Mouse (Mus musculus): Measurements from ENCODE around the gene Flrt1. TPM values are rescaled to one million over a fixed set of nuclear protein-coding genes. Genes with fewer than 3 reads are reported as not detected.

Flrt1 gene
- total and polyA plus RNA-seq, 2 experiments from 2014 or later, result 9.9 to 11.9 TPM

- no peak overlapping the region for H3K4me3 ChIP-seq (ENCODE audit: low read depth, low read length)
- peaks cover 36% of the 10 kb centered on the region for H3K4me1 ChIP-seq (ENCODE audit: insufficient read depth, low read length)
- 42% methylated on average over 14 of the region's 14 CpGs for WGBS
- ATAC-seq (ENCODE audit: low FRiP score) (no peak), DNase-seq (ENCODE audit: low spot score) (no peak)
- 0 out of 2 replicates have a peak overlapping the region, but pooled peaks have one; percentile 1 for H3K9ac ChIP-seq (replicated peaks; ENCODE audit: low read length, poor library complexity, severe bottlenecking)
- TF ChIP-seq CTCF (IDR thresholded peaks at IDR 0.05), result no peak
- no peaks in the 10 kb centered on the region for H3K9me3 ChIP-seq (ENCODE audit: low read length)
- no peak overlapping the region for H3K4me2 ChIP-seq (ENCODE audit: low read depth, low read length, poor library complexity, severe bottlenecking)
- H3K27me3 ChIP-seq (ENCODE audit: insufficient read depth, low read length), result no peaks in the 10 kb centered on the region
- no peak overlapping the region for H3K27ac ChIP-seq (ENCODE audit: low read depth, low read length)
- no peaks in the 10 kb centered on the region for H3K36me3 ChIP-seq (ENCODE audit: insufficient read depth, low read length)
Observed at GRCm38 (mm10) chr19:7136714-7137498, 31.4 kb upstream of the Flrt1 start.

DNA sequence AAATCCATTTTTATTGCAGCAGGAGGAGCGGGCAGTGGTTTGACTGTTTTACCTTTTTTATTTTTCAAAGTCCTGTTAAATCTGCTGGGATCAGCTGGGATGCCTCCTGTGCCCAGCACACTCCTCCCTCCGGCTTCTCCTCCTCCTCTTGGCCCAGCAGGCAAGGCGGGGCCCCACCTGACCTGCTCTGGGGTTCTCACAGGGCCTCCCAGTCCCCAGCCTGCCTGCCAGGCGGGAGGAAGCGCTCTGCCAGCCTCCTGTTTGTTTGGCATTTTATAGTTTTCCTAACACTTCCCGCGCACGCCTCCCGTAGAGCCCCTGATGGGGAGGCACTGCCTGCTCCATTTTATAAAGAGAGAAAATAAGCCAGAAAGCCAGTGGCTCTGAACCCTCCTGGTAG lies 30.5 kb upstream of the Flrt1 start:
- Histone ChIP-seq H3K4me3 (ENCODE audit: low read depth, low read length) (no peak overlapping the region), H3K9me3 (ENCODE audit: low read length) (no peaks in the 10 kb centered on the region), H3K9ac (replicated peaks; ENCODE audit: low read length, poor library complexity, severe bottlenecking) (0 out of 2 replicates have a peak overlapping the region, but pooled peaks have one; percentile 1), H3K4me1 (ENCODE audit: insufficient read depth, low read length) (peaks cover 29% of the 10 kb centered on the region), H3K27me3 (ENCODE audit: insufficient read depth, low read length) (no peaks in the 10 kb centered on the region), H3K36me3 (ENCODE audit: insufficient read depth, low read length) (no peaks in the 10 kb centered on the region), H3K27ac (ENCODE audit: low read depth, low read length) (peak overlapping the region; percentile 26; the same call in 1 of the 2 replicates), H3K4me2 (ENCODE audit: low read depth, low read length, poor library complexity, severe bottlenecking) (no peak overlapping the region)
- 20% methylated on average over 9 of the region's 9 CpGs for WGBS
- DNase-seq (ENCODE audit: low spot score), result no peak
- TF ChIP-seq CTCF (IDR thresholded peaks at IDR 0.05), result no peak
- ATAC-seq (ENCODE audit: low FRiP score), result no peak

DNA sequence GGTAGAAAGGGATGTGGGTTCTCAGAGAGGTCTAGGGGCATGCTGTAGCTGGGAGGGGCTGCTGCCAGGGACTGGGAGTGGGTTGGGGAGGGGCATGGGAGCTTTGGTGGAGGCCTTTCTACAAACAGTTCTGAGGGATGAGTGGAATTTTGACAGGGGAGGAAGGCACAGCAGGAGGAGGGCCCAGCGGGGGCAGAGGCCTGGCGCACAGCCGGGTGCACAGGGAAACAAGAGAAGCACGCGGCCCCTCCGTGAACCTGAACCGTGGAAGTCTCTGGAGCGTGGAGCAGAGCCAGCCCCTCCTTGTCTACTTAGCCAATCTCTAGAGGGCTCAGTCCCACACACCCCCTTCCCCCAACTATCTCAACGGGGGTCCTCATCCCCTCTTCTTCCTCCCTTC lies 30.0 kb upstream of the Flrt1 start:
- ATAC-seq (ENCODE audit: low FRiP score) (no peak), DNase-seq (ENCODE audit: low spot score) (no peak)
- no peak overlapping the region for H3K4me3 ChIP-seq (ENCODE audit: low read depth, low read length)
- H3K27ac ChIP-seq (ENCODE audit: low read depth, low read length), result peak overlapping the region; percentile 26; the same call in 1 of the 2 replicates
- no peaks in the 10 kb centered on the region for H3K36me3 ChIP-seq (ENCODE audit: insufficient read depth, low read length)
- peaks cover 26% of the 10 kb centered on the region for H3K4me1 ChIP-seq (ENCODE audit: insufficient read depth, low read length)
- 16% methylated on average over 9 of the region's 9 CpGs for WGBS
- H3K9me3 ChIP-seq (ENCODE audit: low read length), result no peaks in the 10 kb centered on the region
- H3K4me2 ChIP-seq (ENCODE audit: low read depth, low read length, poor library complexity, severe bottlenecking), result no peak overlapping the region
- H3K27me3 ChIP-seq (ENCODE audit: insufficient read depth, low read length), result no peaks in the 10 kb centered on the region
- no peak overlapping the region for H3K9ac ChIP-seq (replicated peaks; ENCODE audit: low read length, poor library complexity, severe bottlenecking)
- no peak for TF ChIP-seq CTCF (IDR thresholded peaks at IDR 0.05)

DNA sequence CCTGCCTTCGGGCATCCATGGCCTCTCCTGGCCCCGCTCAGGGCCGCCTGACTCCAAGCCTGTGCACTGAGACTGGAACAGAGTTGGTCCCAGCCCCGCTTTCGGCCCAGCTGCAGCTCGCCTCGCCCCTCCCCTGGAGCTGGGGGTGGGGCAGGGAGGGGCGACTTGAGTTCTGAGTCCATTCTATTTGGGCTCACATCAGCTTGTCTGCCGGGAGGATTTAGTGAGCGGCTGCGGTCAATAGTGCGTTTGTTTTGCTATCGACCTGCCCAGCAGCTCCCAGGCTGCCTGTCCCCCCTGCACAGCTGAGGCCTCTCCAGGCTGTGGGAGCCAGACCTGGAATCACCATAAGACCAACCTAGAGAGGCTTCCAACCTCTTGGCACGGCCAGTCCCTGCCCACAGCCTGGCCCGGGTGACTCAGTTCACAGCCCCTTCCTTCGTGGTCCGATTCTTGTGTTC lies 29.1 kb upstream of the Flrt1 start:
- Histone ChIP-seq H3K36me3 (ENCODE audit: insufficient read depth, low read length) (no peaks in the 10 kb centered on the region), H3K9ac (replicated peaks; ENCODE audit: low read length, poor library complexity, severe bottlenecking) (no peak overlapping the region), H3K27me3 (ENCODE audit: insufficient read depth, low read length) (no peaks in the 10 kb centered on the region), H3K4me1 (ENCODE audit: insufficient read depth, low read length) (peaks cover 26% of the 10 kb centered on the region; the same call in 1 of the 2 replicates), H3K4me2 (ENCODE audit: low read depth, low read length, poor library complexity, severe bottlenecking) (no peak overlapping the region), H3K9me3 (ENCODE audit: low read length) (no peaks in the 10 kb centered on the region), H3K4me3 (ENCODE audit: low read depth, low read length) (no peak overlapping the region), H3K27ac (ENCODE audit: low read depth, low read length) (no peak overlapping the region)
- DNase-seq (ENCODE audit: low spot score), result no peak
- TF ChIP-seq CTCF (IDR thresholded peaks at IDR 0.05), result no peak
- 22% methylated on average over 17 of the region's 17 CpGs for WGBS
- no peak for ATAC-seq (ENCODE audit: low FRiP score)

GRCm38 (mm10) chr19:7133436-7133835 lies 27.9 kb upstream of the Flrt1 start:
- Histone ChIP-seq H3K27me3 (ENCODE audit: insufficient read depth, low read length) (no peaks in the 10 kb centered on the region), H3K9ac (replicated peaks; ENCODE audit: low read length, poor library complexity, severe bottlenecking) (no peak overlapping the region), H3K36me3 (ENCODE audit: insufficient read depth, low read length) (no peaks in the 10 kb centered on the region), H3K4me3 (ENCODE audit: low read depth, low read length) (no peak overlapping the region), H3K4me2 (ENCODE audit: low read depth, low read length, poor library complexity, severe bottlenecking) (no peak overlapping the region), H3K9me3 (ENCODE audit: low read length) (no peaks in the 10 kb centered on the region), H3K4me1 (ENCODE audit: insufficient read depth, low read length) (peaks cover 30% of the 10 kb centered on the region; the same call in 1 of the 2 replicates), H3K27ac (ENCODE audit: low read depth, low read length) (no peak overlapping the region)
- 81% methylated on average over 9 of the region's 9 CpGs for WGBS
- ATAC-seq (ENCODE audit: low FRiP score) (no peak), DNase-seq (ENCODE audit: low spot score) (no peak)
- no peak for TF ChIP-seq CTCF (IDR thresholded peaks at IDR 0.05)

DNA sequence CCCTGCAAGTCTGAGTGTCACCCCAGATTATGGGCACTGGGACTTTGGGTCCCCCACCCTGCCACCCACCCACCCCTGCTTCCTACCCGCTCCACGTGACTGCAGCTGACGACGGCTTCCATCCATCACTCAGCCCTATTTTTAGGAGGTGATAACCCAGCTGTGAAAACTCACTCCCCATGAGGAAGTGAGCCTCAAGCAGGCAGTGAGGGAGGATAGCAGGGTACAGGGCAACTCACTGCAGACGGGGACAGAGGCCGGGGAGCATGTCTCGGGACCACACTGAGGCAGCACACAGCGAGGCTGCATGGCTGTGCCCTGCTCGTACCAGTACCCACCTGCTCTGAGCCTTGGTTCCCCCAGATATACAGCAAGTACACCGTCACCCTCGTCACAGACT lies 24.8 kb upstream of the Flrt1 start:
- 82% methylated on average over 11 of the region's 11 CpGs for WGBS
- no peak for ATAC-seq (ENCODE audit: low FRiP score)
- H3K27me3 ChIP-seq (ENCODE audit: insufficient read depth, low read length), result no peaks in the 10 kb centered on the region
- no peak overlapping the region for H3K9ac ChIP-seq (replicated peaks; ENCODE audit: low read length, poor library complexity, severe bottlenecking)
- no peaks in the 10 kb centered on the region for H3K9me3 ChIP-seq (ENCODE audit: low read length)
- no peak for TF ChIP-seq CTCF (IDR thresholded peaks at IDR 0.05)
- no peak overlapping the region for H3K27ac ChIP-seq (ENCODE audit: low read depth, low read length)
- H3K4me3 ChIP-seq (ENCODE audit: low read depth, low read length), result no peak overlapping the region
- peaks cover 16% of the 10 kb centered on the region; the same call in 1 of the 2 replicates for H3K4me1 ChIP-seq (ENCODE audit: insufficient read depth, low read length)
- no peaks in the 10 kb centered on the region for H3K36me3 ChIP-seq (ENCODE audit: insufficient read depth, low read length)
- no peak overlapping the region for H3K4me2 ChIP-seq (ENCODE audit: low read depth, low read length, poor library complexity, severe bottlenecking)
- no peak for DNase-seq (ENCODE audit: low spot score)
